Mouse (Mus musculus) left cerebral cortex, adult 8-10 months (tissue): ENCODE measurements around the gene Aldh1a3. TPM values are rescaled to one million over a fixed set of nuclear protein-coding genes. Genes with fewer than 3 reads are reported as not detected.

ENCODE experiments used
- DNase-seq, 2 experiments: peaks; one replicate each; pipeline ENCODE4 v3.0.0; 2022; ENCODE audit warnings: low spot score in 2 of 2
- total RNA-seq, 4 experiments: library from RNA; stranded (reverse); gene quantifications; 2 replicates each; pipeline ENCODE4 v1.2.4; 2022

The Aldh1a3 gene
- total RNA-seq, 4 experiments from 2014 or later = 0.53 to 1.0 (median 0.90) TPM

DNA sequence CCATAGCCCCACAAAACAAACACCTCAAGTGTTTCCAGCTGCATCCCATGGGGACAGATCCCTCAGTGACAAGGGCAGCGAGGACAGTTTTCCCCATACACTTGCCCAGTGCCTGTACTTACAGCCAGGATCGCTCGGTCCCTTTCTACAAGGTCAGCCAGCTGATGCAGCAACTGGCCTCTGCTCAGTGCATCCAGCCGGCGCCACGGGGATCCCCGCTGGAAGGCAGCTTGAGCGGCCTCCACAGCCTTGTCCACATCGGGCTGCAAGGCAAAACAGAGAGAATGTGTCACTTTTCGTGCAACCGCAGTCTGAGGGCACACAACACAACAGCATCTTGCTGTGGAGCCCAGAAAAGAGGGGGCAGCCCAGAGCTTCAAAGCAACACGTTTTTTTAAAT lies 8.3 kb downstream of the Aldh1a3 start:
- no peak for DNase-seq

DNA sequence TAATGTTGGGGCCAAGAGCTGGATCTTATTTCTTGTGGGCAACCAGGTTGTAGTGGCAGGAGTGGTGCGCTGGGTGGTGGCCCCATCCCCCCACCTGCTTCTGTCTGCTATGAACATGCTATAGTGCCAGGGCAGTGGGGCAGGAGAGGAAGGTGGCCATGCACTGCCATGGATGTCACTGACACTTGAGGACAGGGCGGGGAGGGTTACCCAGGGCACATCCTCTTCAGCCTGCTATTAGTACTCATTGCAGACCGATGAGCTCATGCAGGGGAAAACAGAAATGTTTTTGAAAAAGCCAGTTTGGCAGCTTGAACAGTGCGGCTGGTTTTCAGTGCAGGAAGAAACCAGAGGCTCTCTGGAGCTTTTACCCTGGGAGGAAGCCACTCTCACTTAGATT lies 10.5 kb downstream of the Aldh1a3 start:
- no peak for DNase-seq

DNA sequence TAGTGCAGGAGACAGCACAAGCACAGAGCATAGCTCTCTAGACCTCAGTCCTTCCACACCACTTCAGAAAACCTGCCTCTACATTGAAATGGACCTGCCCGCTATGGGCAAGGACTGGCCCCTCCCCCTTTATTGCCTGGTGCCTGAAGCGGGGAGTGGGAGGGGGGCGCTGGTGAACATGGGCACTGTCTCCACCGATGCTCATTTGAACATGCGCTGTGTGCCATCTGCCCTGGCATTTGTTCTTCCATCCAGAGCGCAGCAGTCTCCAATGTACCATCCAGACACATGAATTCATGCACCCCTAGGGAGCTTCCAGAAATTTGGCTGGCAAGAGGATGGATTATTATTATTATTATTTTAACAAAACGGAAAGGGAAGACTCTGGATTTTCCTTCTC lies 14.2 kb downstream of the Aldh1a3 start:
- no peak for DNase-seq

DNA sequence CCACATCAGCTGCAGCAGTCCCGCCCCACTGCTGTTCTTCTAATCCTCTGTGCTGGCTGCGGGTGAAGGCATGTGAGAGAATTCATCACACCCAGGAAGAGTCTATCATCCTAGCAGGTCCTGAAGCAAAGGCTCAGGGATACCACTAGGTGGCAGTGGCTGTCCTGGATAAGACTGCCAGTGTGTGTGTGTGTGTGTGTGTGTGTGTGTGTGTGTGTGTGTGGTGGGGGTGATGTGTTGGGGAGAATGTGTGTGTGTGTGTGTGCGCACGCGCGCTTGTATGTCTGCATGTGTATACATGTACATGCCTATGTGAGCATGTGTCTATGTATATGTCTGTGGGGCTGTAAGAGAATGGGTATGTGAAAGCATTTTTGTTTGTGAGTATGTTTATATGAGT lies 17.9 kb downstream of the Aldh1a3 start:
- DNase-seq = no peak

DNA sequence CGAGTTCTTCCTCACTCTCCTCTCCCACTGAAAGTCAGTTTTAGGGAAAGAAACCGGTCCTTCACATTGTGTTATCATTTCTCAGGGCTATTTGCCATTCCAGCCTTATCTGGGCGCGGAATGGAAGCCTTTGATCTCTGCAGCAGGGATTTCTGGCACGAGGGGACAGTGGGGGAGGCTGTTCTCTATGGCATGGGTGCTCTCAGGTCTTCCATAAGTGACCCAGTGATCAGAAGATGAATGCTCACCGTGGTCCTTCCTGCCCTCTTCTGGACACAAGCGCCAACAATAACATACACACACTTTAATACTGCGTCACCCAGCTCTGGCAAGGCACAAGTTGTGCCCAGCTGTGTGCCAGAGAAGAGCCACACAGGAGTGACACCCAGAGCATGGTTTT lies 20.3 kb downstream of the Aldh1a3 start:
- DNase-seq = no peak

DNA sequence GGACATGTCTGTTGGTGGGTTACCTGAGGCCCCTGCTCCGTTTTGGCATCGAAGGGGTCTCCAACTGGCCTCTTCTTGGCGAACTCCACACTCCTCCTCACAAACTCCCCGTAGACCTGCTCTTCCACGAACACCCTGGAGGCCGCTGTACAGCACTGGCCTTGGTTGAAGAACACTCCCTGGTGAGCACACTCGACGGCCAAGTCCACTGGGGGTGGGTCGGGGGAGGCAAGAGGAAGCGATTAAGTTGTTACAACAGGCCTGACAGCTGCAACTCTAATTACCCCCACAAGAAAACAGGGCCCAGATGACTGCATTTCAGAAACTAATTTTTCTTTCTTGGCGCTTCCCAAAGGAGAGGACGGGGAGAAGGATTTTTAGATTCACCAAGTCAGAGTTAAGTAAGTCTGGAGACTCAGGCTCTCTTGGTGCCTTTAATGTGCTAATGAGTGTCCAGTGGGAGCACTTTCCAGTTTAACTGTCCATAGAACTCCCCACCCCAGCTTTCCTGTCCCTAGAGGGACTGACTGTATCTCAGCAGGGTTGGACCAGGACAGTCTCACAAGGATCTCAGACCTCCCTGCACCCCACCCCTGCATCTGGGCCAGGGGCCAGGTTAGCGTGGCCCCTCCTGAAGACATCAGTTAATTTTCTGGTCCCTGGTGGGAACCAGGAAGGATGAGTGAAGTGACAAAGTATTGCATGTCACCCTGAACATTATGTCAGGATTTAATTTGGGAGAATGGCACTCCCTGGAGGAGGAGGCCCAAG lies 21.2 kb downstream of the Aldh1a3 start:
- no peak for DNase-seq

DNA sequence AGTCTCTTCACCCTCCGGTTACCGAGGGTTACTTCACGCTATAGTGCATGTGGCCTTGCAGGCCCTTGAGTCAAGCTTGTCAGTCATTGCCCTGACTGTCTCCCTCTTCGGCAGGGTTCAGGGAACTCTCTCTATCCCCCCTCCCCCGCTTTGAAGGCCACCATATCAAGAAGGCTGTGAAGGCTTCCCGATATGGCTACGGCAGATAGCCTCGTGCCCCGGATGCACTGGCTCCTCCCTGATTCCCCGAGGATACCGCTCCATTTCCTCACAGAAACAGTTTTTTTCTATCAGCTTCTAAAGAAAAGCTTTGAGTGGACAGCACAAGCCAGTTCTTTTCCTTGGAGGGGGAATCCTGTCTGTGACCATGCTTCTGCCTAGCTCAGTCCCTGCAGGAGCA lies 21.8 kb downstream of the Aldh1a3 start:
- DNase-seq = no peak

DNA sequence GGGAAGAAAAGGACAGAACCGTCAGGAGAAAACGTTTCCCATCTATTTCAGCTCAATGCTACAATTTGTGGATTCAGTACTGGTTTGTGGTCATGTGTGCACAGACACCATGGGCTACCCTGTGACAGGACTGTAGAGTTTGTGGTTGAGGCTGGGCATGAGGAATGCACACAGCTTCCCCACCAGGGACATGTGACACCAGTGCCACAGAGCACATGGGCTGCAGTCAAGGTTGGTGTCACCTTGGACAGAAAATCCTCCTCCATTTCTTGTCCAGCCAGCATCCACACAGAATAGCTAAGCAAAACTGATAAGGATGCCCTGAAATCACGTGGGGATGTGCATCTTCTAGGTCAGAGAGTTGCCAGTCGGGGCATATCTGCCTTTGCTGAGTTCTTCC lies 22.5 kb downstream of the Aldh1a3 start:
- DNase-seq = no peak

DNA sequence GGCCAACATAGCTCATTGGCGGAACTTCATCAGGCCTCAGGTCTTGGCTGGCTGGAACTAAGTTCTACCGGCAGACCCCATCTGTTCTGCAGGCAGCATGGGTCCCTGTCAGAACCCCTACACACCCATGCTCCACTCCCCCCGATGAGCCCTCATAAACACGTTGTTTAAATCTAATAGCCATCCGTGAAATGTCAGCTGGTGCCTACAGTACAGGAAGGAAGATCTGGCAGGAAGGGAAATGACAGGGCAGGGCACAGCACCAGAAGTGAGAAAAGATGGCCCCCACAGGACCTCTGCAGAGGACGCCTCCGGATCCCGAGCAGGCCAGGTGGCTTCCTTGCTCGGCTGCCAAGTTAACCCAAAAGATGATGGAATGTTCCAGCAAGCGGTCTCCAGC lies 23.2 kb downstream of the Aldh1a3 start:
- no peak for DNase-seq

DNA sequence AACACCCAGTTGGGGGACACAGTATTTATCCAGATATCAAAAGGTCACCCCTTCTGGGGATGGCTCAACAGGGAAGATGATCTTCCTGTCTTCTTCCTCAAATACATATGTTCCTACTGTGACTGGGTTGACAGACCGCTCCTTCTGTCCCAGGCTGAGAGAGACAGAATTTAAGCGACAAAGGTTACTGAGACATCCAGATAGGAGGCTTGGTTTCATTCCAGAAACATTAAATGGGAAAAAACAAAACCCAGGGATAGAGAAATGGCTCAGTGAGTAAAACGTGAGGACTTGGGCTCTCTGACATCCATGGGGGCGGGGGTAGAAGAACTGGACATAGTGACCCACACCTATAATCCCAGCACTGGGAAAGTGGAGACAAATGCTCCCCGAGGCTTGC lies 24.4 kb downstream of the Aldh1a3 start:
- DNase-seq = no peak

DNA sequence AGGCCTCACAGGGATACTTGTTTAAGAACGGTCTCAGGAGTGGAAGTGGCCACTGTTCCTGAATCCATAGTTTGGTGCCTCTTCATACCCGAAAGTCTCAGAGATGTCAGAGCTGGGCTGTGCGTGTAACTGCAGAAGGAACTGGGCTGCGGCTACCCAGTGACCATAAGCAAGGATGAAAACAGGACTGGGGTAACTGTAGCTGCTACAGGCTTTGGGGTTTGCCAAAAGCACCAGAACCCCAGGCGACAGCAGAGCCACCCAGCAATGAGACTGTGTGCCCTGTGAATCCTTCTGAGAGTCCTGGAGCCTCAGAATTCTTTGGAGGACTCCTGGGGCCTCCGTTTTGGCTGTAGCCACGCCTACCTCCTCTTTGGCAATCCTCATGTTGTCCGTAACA lies 25.7 kb downstream of the Aldh1a3 start:
- no peak for DNase-seq

DNA sequence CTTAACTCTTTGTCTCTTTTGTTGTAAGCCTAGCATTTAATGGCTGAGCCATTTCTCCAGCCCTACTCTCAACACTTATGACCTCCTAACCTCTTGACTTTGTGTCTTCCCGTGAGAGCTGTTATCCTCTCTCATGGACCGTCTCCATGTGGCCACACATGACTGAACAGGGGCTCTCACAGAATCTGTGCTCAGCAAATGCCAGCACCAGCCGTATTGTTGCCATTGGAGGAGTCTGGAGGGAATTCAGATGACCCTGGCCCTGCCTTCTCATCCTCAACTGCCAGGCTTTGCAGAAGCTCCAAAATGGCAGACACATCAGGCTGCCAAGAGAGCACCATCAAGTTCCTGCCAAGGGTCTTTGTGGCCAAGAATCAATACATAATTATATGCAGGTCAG lies 30.0 kb downstream of the Aldh1a3 start:
- no peak for DNase-seq

DNA sequence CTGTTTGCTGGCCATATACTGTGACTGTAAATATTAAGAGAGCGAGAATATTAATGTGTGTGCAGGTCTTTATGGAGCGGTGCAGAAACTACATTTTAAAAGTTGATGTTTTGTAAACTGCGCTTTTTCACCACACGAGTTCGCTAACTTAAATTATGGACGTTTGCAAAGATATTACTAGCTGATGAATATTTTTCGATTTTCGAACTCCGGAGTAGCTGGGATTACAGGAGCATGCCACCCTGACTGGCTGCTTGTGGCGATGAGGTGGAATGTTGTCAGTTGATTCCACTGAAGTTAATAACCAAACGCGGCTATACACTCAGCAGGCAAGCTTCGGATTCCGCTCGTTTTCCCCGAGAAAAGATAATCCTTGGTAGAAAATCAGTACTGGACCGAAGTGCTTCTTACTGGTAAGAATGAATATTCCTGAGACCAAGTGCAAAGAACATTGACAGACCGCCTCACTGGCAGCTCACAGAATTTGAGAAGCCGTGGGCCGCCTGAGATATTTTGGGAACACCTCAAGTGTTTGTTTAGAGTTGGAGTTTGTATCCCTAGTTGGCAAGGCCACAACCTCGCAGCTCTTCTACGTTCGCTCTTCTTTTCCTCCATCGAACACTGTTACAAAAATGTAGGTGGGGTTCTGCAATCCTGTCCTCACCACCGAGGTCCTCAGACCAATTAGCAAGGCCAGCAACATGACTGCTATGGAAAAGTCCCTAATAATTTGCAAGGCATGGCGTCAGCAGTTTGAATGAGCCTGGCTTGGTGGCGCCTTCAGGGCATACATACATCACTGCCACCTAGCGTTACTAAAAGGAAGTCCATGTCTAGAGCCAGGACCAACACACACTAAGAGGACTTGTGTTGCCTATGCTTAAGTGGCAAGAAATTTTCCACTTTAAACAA lies 38.4 kb downstream of the Aldh1a3 start:
- DNase-seq = peak; percentile 13 to 23

DNA sequence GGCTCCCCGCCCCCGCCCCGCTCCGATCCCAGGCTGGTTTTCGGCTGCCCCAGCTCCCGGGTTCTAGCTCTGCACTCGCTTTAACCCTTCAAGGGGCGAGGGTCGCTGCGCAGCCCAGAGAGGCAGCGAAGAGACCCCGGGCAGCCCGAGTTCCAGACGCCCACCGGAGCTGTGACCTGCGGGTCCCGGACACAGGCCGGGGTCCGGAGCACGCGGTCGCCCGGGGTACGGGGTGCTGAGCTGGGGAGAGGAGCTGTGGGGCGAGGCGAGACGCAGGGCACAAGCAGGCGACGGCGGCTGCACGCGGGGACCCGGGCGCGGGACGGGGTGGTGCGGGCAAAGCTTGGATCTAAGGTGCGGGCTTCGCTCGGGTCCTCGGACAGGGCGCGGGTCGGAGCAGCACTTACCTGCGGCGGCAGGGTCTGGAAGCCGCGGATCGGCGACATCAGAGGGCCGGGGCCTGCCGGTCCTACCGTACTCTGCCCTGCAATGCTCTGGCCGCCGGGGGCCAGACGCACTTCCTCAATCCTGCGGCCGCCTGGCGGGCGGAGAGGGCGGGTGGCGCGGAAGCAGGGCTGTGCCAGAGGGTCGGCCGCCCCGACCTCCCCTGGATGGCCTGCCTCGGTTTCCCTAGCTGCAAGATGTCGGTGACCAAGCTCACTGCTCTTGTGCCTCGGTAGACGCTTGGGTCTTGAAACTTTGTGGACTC lies 39.4 kb downstream of the Aldh1a3 start, which contains the start of gene Lrrk1:
Lrrk1 (minus strand) TSS at position 538 of the 709 bp plus-strand sequence.
- DNase-seq = no peak

DNA sequence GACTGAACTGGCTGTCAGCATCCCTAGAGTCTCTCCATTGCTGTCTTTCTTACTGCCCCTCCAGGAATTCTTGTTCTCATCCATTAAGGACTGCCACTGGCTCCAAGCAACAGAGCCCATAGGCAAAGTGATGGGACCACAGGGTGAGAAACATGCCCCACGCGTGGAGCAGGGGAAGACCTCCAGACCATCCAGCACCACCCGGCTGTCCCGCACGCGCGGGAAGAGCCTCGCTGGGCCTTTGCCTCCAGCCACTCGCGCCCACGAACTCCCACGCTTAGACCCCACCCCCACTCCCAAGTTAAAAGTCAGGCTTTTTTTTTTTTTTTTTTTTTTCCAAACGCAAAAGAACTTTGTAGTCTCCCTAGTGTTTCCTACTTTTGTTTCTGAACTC lies 39.9 kb downstream of the Aldh1a3 start:
- no peak for DNase-seq

DNA sequence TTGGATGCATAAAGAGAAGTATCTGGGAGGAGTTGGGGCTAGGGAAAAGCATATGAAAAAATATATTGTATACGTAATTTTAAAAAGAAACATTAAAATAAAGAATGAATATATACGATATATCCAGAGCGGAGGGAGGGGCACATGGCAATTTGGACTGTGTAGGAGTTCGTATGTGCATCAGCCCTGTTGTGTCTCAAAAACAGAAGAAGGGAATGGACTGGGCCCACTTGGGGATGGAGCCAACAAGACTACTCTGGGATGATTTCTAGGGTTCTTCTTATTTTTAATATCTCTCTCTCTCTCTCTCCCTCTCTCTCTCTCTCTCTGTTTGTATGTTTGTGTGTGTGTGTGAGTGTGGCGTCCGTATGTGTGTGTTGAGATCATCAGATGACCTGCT lies 40.9 kb downstream of the Aldh1a3 start:
- DNase-seq = no peak

DNA sequence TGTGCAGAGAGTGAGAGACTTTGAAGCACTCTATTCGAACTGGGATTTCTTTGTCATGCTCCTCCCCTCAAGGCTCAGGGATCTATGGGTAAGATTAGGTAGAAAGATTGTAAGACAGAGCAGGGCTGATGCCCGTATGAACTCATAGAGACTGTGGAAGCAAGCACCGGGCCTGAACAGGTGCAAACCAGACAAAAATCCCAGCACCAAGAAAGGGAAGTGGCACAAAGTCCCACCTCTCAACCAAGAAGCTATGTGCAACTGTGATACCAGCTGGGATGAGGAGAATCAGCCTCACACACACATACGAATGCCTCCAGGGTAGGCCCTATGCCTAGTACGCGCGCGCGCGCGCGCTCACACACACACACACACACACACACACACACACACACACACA lies 41.5 kb downstream of the Aldh1a3 start:
- DNase-seq = no peak

DNA sequence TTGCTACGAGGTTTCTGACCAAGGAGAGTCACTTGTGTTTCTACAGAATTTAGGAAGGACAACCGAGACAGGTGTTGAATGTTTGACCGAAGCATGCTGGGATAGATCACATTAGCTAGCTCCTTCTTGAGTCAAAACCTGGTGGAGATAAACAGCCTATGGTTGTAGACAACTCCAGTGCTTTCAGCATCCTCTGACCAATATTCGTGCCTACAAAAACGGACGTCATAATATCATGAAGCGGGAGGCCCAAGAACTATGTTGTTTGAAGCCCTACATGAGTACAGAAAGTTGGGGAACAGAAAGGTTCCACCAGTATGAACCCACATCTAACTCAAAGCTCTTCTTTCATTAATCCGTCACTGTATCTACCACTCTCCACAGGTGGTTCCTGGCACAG lies 42.4 kb downstream of the Aldh1a3 start:
- no peak for DNase-seq

DNA sequence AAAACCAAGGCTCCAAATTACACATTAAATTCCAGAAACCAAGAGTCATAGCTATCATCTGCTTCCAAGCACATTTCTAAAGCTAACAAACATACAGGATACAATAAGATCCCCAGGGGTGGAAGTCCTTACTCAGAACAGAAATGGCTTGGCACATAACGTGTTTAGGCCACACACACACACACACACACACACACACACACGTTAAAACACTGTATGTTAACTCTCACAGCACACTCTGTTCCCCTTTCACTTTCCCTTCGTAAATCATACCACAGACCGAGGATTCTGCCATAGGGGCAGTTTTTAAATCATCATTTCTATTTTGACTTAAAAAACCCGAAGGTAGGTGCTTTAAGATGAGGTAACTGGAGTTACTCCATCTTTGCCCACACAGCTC lies 43.1 kb downstream of the Aldh1a3 start:
- no peak for DNase-seq

DNA sequence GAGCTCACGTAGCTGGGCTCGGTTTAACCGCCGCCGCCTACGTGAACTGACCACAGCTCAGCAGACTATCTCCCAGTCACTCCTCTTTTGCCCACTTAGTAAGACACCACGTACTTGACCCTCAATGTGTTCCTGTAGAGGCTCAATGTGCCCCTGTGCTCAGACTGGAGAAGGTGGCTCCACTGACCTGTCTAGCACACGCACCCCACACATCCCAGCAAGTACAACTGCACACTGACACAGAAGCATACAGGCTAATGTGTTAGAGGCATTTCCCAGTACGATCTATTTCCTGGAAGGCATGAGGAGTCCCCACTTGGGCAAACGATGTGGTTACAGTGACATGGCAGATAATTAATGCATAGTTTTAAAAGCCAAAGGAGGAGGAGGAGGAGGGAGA lies 50.8 kb downstream of the Aldh1a3 start:
- DNase-seq = no peak

DNA sequence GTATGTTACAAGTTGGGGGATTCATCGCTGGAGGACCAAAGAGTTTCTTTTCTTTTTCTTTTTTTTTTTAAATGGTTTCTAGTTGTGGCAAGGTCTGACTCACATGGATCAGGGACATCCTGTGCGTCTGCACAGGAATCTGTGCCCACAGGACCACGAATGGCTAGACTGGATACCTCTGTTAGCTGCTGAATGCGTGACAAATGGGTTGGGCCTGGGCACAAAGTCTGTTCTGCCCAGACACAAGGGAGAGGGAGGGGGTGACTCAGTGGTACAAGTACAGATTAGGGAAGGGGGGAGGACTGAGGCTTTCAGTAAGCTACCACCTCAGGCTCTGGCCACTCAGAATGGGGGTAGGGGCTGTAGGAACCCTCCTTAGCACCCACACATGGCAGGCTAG lies 51.6 kb downstream of the Aldh1a3 start:
- no peak for DNase-seq

DNA sequence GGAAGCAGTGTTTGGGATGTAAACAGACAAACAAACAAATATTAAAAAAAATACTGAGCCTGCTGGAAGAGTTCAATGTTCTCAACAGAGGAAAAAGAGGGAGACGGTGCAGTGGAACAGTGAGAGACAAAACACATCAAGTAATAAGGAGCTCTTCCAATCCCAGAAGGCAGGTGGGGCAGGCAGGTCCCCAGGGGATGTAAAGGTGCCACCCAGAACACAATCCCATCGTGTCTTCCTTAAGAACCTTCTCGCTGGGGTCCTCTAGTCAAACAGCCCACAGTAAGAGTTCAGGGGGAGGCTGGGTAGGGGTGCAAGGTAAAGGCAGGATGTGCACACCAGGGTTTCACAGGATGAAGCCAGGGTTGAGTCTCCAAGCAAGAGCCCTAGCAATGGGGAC lies 53.9 kb downstream of the Aldh1a3 start:
- DNase-seq = no peak
